Mouse (Mus musculus): Measurements from ENCODE around the gene Abcc8.
A peak's percentile ranks its signal among the peaks of the same experiment; 100 is the strongest.

Abcc8 gene

DNA sequence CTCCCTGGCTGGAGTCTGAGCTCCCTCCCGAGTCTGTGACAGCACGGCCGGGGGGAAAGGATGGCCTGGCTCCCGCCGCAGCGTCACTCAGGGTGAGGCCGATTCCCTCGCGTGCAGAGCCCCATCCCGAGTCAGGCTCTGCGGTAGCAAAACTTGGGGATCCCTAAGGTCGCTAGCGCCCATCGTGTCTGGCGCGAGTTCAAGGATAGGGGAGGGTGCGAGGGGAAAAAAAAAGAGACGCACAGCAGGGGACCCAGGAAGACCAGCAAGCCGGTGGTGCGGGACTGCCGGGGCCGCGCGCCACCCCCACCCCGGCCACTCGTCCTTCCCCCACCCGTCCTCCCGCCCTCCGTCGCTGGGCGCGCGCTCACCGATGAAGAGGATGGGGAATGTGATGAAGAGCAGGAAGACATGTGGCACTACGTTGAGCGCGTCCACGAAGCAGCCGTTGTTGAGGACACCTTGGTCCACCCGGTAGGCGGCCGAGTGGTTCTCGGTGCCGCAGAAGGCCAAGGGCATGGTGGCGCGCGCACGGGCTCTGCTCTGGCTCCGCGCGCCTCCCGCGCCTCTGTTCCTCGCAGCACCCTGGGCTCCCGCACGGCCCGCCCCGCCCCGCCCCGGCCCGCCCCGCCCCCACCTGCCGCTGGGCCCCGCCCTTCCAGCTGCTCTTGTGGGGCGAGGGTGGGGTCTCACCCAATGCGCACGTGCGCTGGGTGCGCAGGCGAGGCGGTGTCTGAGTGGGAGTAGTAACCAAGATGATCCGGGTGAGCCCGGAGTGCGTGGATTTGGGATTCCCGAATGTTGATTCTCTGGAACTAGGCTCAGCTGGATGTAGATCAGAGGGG is at the start of gene Abcc8:
Gene Abcc8, minus strand, starts transcription at position 603 of the 845 bp plus-strand sequence.
- DNase-seq (ENCODE audit: low read depth, low spot score), result peak; percentile 48

- no peak for DNase-seq (ENCODE audit: low read depth, low spot score)
Measured at GRCm38 (mm10) chr7:46226936-46227335, 47.1 kb upstream of the Abcc8 start.

GRCm38 (mm10) chr7:46226253-46226652 is 46.4 kb upstream of the Abcc8 start:
- DNase-seq (ENCODE audit: low read depth, low spot score), result peak; percentile 59

GRCm38 (mm10) chr7:46220591-46221129 is 40.8 kb upstream of the Abcc8 start:
- no peak for DNase-seq (ENCODE audit: low read depth, low spot score)

GRCm38 (mm10) chr7:46218415-46218814 is 38.6 kb upstream of the Abcc8 start:
- DNase-seq (ENCODE audit: low read depth, low spot score), result peak; percentile 57

GRCm38 (mm10) chr7:46216481-46216880 is 36.6 kb upstream of the Abcc8 start:
- DNase-seq (ENCODE audit: low read depth, low spot score), result no peak

GRCm38 (mm10) chr7:46210276-46210675 is 30.4 kb upstream of the Abcc8 start:
- no peak for DNase-seq (ENCODE audit: low read depth, low spot score)

GRCm38 (mm10) chr7:46208131-46208530 is 28.3 kb upstream of the Abcc8 start:
- no peak for DNase-seq (ENCODE audit: low read depth, low spot score)

DNA sequence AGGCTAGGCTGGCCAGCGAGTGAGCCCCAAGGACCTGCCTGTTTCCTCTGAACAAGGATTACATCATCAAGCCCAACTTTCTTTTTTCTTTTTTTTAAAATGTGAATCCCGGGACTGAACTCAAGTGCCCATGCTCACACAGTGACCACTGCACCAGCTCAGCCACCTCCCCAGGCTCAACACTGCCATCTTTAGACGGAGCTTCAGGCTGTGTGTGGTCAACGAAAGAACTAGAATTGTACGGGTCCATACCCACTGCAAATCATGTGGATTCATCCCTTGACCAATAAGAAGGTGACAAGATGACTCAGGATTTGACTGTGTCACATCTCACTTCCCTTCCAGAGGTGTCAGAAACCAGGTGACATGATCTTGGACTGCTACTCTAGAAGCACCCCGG is 24.9 kb upstream of the Abcc8 start:
- DNase-seq (ENCODE audit: low read depth, low spot score), result no peak

- DNase-seq (ENCODE audit: low read depth, low spot score), result peak; percentile 16
Measured at GRCm38 (mm10) chr7:46204046-46204471, 24.2 kb upstream of the Abcc8 start.

GRCm38 (mm10) chr7:46201649-46202048 is 21.8 kb upstream of the Abcc8 start:
- DNase-seq (ENCODE audit: low read depth, low spot score), result peak; percentile 54

GRCm38 (mm10) chr7:46200021-46200420 is 20.2 kb upstream of the Abcc8 start:
- DNase-seq (ENCODE audit: low read depth, low spot score), result no peak

DNA sequence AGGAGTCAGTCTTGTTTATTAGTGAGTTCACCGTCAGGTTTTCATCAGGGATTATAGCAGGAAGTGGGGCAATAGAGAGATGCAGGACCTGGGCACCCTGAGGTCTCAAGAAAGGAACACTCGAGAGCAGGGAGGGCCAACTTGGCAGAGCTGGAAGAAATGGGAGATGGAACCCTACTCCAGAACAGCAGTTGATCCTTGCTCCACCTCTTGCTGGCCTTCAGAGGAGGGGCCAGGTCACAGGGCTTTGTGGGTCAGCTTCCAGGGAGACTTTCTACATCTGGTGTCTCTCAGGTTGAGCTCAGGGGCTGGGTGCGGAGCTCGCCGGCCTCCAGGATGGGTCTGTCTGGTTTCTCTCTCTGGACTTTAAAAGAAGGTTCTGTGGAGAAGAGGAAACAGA is 15.5 kb upstream of the Abcc8 start:
- DNase-seq (ENCODE audit: low read depth, low spot score), result no peak

DNA sequence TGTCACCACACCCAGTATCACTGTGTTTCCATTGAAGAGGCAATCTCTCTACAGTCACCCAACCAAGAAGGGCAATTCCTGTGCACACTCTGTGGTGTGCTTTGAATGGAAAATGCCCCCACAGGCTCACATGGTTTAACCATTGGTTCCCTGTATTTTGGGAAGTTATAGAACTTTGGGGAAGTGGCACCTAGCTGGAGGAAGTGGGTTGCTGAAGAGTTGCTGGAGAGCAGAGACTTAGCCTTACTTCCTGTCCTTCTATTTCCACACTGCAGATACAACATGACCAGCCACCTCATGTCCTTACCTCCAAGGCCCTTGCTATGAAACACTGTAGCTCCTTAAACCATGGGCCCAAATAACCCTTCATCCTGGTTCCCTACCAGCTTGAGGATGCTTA is 4.4 kb upstream of the Abcc8 start:
- DNase-seq (ENCODE audit: low read depth, low spot score), result no peak

DNA sequence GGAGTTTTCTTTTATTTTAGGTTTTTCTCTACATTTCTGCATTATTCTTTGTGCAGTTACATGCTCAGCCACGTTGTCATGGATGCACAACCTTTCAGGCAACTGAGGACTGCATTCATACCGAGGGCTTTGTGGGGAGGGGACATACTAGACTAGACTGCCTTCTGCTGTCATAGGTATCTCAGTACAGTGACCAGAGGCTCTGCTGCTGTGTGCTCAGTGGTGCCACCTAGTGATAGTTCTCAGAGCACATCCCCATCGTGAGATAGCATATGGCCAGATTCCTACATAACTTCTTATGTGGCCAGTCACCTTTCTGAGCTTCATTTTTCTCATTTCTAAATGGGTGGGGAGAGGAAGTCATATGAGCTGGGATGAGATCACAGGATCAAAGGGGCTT is 1.8 kb upstream of the Abcc8 start:
- DNase-seq (ENCODE audit: low read depth, low spot score), result peak; percentile 54

GRCm38 (mm10) chr7:46168980-46169379 is 10.9 kb downstream of the Abcc8 start:
- peak; percentile 31 for DNase-seq (ENCODE audit: low read depth, low spot score)

GRCm38 (mm10) chr7:46168402-46168801 is 11.4 kb downstream of the Abcc8 start:
- no peak for DNase-seq (ENCODE audit: low read depth, low spot score)

GRCm38 (mm10) chr7:46167901-46168300 is 11.9 kb downstream of the Abcc8 start:
- no peak for DNase-seq (ENCODE audit: low read depth, low spot score)

GRCm38 (mm10) chr7:46165876-46166275 is 14.0 kb downstream of the Abcc8 start:
- no peak for DNase-seq (ENCODE audit: low read depth, low spot score)

- DNase-seq (ENCODE audit: low read depth, low spot score), result no peak
Measured at GRCm38 (mm10) chr7:46162731-46163130, 17.1 kb downstream of the Abcc8 start.

- no peak for DNase-seq (ENCODE audit: low read depth, low spot score)
Measured at GRCm38 (mm10) chr7:46162132-46162727, 17.6 kb downstream of the Abcc8 start.

DNA sequence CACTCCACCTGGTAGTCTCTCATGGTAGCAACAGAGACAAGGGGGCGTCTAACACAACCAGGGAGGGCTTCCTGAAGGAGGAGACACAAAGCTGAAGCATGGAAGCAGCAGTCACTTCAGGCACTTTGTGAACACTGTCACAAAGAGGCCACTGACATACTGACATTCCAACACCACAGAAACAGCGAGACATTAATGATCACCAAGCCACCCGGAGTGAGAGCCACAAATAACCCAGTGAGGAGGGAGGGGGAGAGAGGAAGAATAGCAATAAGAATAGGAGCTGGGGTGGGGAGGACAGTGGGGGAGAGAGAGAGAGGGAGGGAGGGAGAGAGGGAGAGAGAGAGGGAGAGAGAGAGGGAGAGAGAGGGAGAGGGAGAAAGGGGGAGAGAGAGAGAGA is 18.2 kb downstream of the Abcc8 start:
- no peak for DNase-seq (ENCODE audit: low read depth, low spot score)

GRCm38 (mm10) chr7:46157746-46158145 is 22.1 kb downstream of the Abcc8 start:
- no peak for DNase-seq (ENCODE audit: low read depth, low spot score)

Measured in ES-CJ7 (cell line).